In genomic region chr9:37460961-37461340, GRCm38 (mm10) we compare ENCODE assay signal across 9 mouse cellular contexts. TPM values are rescaled to one million over a fixed set of nuclear protein-coding genes. Genes with fewer than 3 reads are reported as not detected.
DNase-seq lines count a peak whose midpoint lies in the region; ATAC-seq and TF ChIP-seq lines count a peak whose summit lies in the region.
"Had no signal": no experiment of that assay in that cellular context is flagged by ENCODE, and none has a peak within 500 bp of the region (broad histone marks: within the 10 kb centered on the region; RNA-seq: fewer than 3 reads in every experiment).

No protein-coding gene starts in this region.

- ATAC-seq in liver, embryonic 11.5 days (replicated peaks; ENCODE audit: low FRiP score): no peak
- no peak for ATAC-seq in intestine, embryonic 14.5 days (replicated peaks; ENCODE audit: low FRiP score, low TSS enrichment, low read depth)
- no peak for ATAC-seq in neural tube, embryonic 13.5 days (ENCODE audit: low read depth)

- peak overlapping the region; percentile 41 for H3K4me3 ChIP-seq in liver, embryonic 11.5 days (ENCODE audit: low read depth, low read length)
- peak overlapping the region; percentile 36; the same call in 1 of the 2 replicates for H3K4me3 ChIP-seq in embryonic fibroblast, embryonic 13.5 days (ENCODE audit: insufficient read depth, low read length)
- peak overlapping the region; percentile 40 for H3K4me3 ChIP-seq in intestine, embryonic 14.5 days (ENCODE audit: low read depth, low read length)
- peak overlapping the region; percentile 55 for H3K4me3 ChIP-seq in neural tube, embryonic 13.5 days

- no peak for TF ChIP-seq CTCF in embryonic fibroblast, embryonic 13.5 days (IDR thresholded peaks at IDR 0.05; ENCODE audit: borderline replicate concordance, insufficient read depth, low read length)

- H3K9ac ChIP-seq in liver, embryonic 11.5 days (ENCODE audit: low read depth, low read length): no peak overlapping the region
- H3K9ac ChIP-seq in intestine, embryonic 14.5 days (ENCODE audit: low read length): no peak overlapping the region
- H3K9ac ChIP-seq in neural tube, embryonic 13.5 days: peak overlapping the region; percentile 83

- 12% methylated on average over 5 of the region's 5 CpGs for WGBS in liver, embryonic 11.5 days
- WGBS in intestine, embryonic 14.5 days: 8% methylated on average over 5 of the region's 5 CpGs
- WGBS in neural tube, embryonic 13.5 days: 8% methylated on average over 5 of the region's 5 CpGs

- peaks cover 69% of the 10 kb centered on the region for H3K27me3 ChIP-seq in liver, embryonic 11.5 days (replicated peaks; ENCODE audit: control insufficient read depth, insufficient read depth, low read length)
- peaks cover 66% of the 10 kb centered on the region for H3K27me3 ChIP-seq in intestine, embryonic 14.5 days (replicated peaks; ENCODE audit: control insufficient read depth, insufficient read depth, low read length)
- peaks cover 64% of the 10 kb centered on the region for H3K27me3 ChIP-seq in neural tube, embryonic 13.5 days

- no peak overlapping the region for H3K27ac ChIP-seq in liver, embryonic 11.5 days (ENCODE audit: low read depth, low read length)
- no peak overlapping the region for H3K27ac ChIP-seq in embryonic fibroblast, embryonic 13.5 days (ENCODE audit: insufficient read depth, low read length)
- H3K27ac ChIP-seq in intestine, embryonic 14.5 days (ENCODE audit: low read depth): no peak overlapping the region
- H3K27ac ChIP-seq in neural tube, embryonic 13.5 days (replicated peaks): peak overlapping the region; percentile 94

- no peak for DNase-seq in liver, embryonic 11.5 days (ENCODE audit: low spot score)
- DNase-seq in liver: no peak
- DNase-seq in intestine, embryonic 14.5 days (ENCODE audit: low spot score): no peak
- no peak for DNase-seq in thymus, postnatal 25 days
- DNase-seq in retina, embryonic 14.5 days (ENCODE audit: low spot score): no peak
- no peak for DNase-seq in urinary bladder, adult 2 months (ENCODE audit: low spot score)
- DNase-seq: thymus, adult 18-20 months had no signal

- no peaks in the 10 kb centered on the region for H3K9me3 ChIP-seq in liver, embryonic 11.5 days (ENCODE audit: control insufficient read depth, low read length)
- no peaks in the 10 kb centered on the region for H3K9me3 ChIP-seq in intestine, embryonic 14.5 days (ENCODE audit: control insufficient read depth, low read length)
- H3K9me3 ChIP-seq in neural tube, embryonic 13.5 days: no peaks in the 10 kb centered on the region

- no peak for TF ChIP-seq POLR2A in embryonic fibroblast, embryonic 13.5 days (IDR thresholded peaks at IDR 0.05; ENCODE audit: low read depth, low read length)

- peaks cover 4% of the 10 kb centered on the region for H3K4me1 ChIP-seq in liver, embryonic 11.5 days (replicated peaks; ENCODE audit: control insufficient read depth, insufficient read depth, low read length)
- H3K4me1 ChIP-seq in embryonic fibroblast, embryonic 13.5 days (ENCODE audit: control insufficient read depth, insufficient read depth, low read length): no peaks in the 10 kb centered on the region; the same call in 1 of the 2 replicates
- peaks cover 11% of the 10 kb centered on the region for H3K4me1 ChIP-seq in intestine, embryonic 14.5 days (replicated peaks; ENCODE audit: control insufficient read depth, insufficient read depth, low read length)
- peaks cover 60% of the 10 kb centered on the region for H3K4me1 ChIP-seq in neural tube, embryonic 13.5 days (replicated peaks)

- no peaks in the 10 kb centered on the region for H3K36me3 ChIP-seq in liver, embryonic 11.5 days (ENCODE audit: control insufficient read depth, insufficient read depth, low read length)
- no peaks in the 10 kb centered on the region for H3K36me3 ChIP-seq in intestine, embryonic 14.5 days (ENCODE audit: control insufficient read depth, insufficient read depth, low read length)
- no peaks in the 10 kb centered on the region for H3K36me3 ChIP-seq in neural tube, embryonic 13.5 days

- H3K4me2 ChIP-seq in liver, embryonic 11.5 days: peak overlapping the region; percentile 65
- peak overlapping the region; percentile 92 for H3K4me2 ChIP-seq in intestine, embryonic 14.5 days (ENCODE audit: low read length)
- peak overlapping the region; percentile 88 for H3K4me2 ChIP-seq in neural tube, embryonic 13.5 days

RNA-seq across cellular contexts. Expression of gene Robo3, which starts 27.9 kb away (rescaled TPM):
- polyA plus RNA-seq in liver, embryonic 11.5 days (2014; fragmentation: Nextera tagmentation; extraction: Ambion mirVana): 0.18 and 0.32 TPM in 2 replicates
- 0.56 and 0.77 TPM in 2 replicates for polyA plus RNA-seq in embryonic fibroblast, embryonic 13.5 days (2011; ENCODE audit: insufficient read length, low read depth, missing spikeins)
- not detected in 2 replicates for polyA plus RNA-seq in intestine, embryonic 14.5 days (2014; fragmentation: Nextera tagmentation; extraction: Ambion mirVana)
- 63.2 and 65.0 TPM in 2 replicates for polyA plus RNA-seq in neural tube, embryonic 13.5 days (2015; fragmentation: Nextera tagmentation; extraction: Ambion mirVana)
- polyA plus RNA-seq in urinary bladder, adult 2 months (2012; rRNA removed): 0.07 and 0.12 TPM in 2 replicates

RNA-seq across cellular contexts. Expression of gene Msantd2, which starts 28.2 kb away (rescaled TPM):
- 13.2 and 17.7 TPM in 2 replicates for polyA plus RNA-seq in liver, embryonic 11.5 days (2014; fragmentation: Nextera tagmentation; extraction: Ambion mirVana)
- polyA plus RNA-seq in embryonic fibroblast, embryonic 13.5 days (2011; ENCODE audit: insufficient read length, low read depth, missing spikeins): 22.0 and 32.3 TPM in 2 replicates
- 28.7 and 29.5 TPM in 2 replicates for polyA plus RNA-seq in intestine, embryonic 14.5 days (2014; fragmentation: Nextera tagmentation; extraction: Ambion mirVana)
- 33.4 and 33.7 TPM in 2 replicates for polyA plus RNA-seq in neural tube, embryonic 13.5 days (2015; fragmentation: Nextera tagmentation; extraction: Ambion mirVana)
- polyA plus RNA-seq in urinary bladder, adult 2 months (2012; rRNA removed): 24.7 and 26.8 TPM in 2 replicates

RNA-seq across cellular contexts. Expression of gene Robo4, which starts 59.3 kb away (rescaled TPM):
- polyA plus RNA-seq in liver, embryonic 11.5 days (2014; fragmentation: Nextera tagmentation; extraction: Ambion mirVana): 7.6 and 8.5 TPM in 2 replicates
- polyA plus RNA-seq in embryonic fibroblast, embryonic 13.5 days (2011; ENCODE audit: insufficient read length, low read depth, missing spikeins): not detected in 2 replicates
- 9.8 and 12.8 TPM in 2 replicates for polyA plus RNA-seq in intestine, embryonic 14.5 days (2014; fragmentation: Nextera tagmentation; extraction: Ambion mirVana)
- polyA plus RNA-seq in neural tube, embryonic 13.5 days (2015; fragmentation: Nextera tagmentation; extraction: Ambion mirVana): 6.2 and 7.8 TPM in 2 replicates
- 10.5 and 12.4 TPM in 2 replicates for polyA plus RNA-seq in urinary bladder, adult 2 months (2012; rRNA removed)

Comparison
In these comparisons a context has a peak if more than half of its experiments do, and no peak if none do; other contexts are left out.
1. RNA of gene Robo3, which starts 27.9 kb away (polyA plus RNA-seq): 63.2 to 65.0 TPM in neural tube, embryonic 13.5 days; 0.56 to 0.77 TPM in embryonic fibroblast, embryonic 13.5 days, 0.18 to 0.32 TPM in liver, embryonic 11.5 days, 0.07 to 0.12 TPM in urinary bladder, adult 2 months and not detected in intestine, embryonic 14.5 days; every median in the first group is over 10 times any median in the second.
2. Peak in every context shown above with its lines, with median percentiles within 50 percentile points of each other: H3K4me2 ChIP-seq and H3K4me3 ChIP-seq.